In the genomic region with DNA sequence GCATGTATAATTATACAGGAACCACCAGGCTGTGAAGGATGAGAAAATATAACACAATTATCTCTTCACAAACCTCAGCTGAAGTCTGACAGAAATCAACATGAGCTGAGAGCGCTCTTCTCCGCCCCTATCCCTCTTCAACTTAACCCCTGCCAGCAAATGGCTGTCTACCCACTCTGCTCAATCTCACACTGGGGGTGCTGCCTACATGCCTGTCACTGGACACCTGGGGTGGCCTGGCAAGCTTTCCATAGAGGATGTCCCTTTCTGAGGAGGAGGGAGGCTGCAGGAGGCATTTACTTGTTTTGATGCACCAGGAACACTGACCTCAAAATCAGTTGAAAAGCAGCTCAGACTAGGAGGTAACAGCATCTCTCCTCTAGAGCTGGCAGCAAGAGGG, we compare ENCODE assay signal across 16 mouse cellular contexts.
DNase-seq lines count a peak whose midpoint lies in the region; ATAC-seq lines count a peak whose summit lies in the region.
"Had no signal": no experiment of that assay in that cellular context is flagged by ENCODE, and none has a peak within 500 bp of the region (broad histone marks: within the 10 kb centered on the region; RNA-seq: fewer than 3 reads in every experiment).

No protein-coding gene starts in this region.

- H3K27ac ChIP-seq in heart, embryonic 12.5 days (ENCODE audit: poor library complexity, severe bottlenecking), result no peak overlapping the region
- no peak overlapping the region for H3K27ac ChIP-seq in midbrain, embryonic 11.5 days (ENCODE audit: low read depth, low read length)
- no peak overlapping the region for H3K27ac ChIP-seq in midbrain, embryonic 10.5 days (replicated peaks)
- H3K27ac ChIP-seq in forebrain, embryonic 15.5 days (replicated peaks), result peak overlapping the region; percentile 38; the same call in 1 of the 2 replicates
- H3K27ac ChIP-seq in midbrain, embryonic 16.5 days (ENCODE audit: low read length), result no peak overlapping the region
- H3K27ac ChIP-seq: embryonic facial prominence, embryonic 10.5 days; kidney, embryonic 15.5 days; macrophage had no signal

- WGBS in heart, embryonic 12.5 days, result 64% methylated on average over 2 of the region's 2 CpGs
- 76% methylated on average over 2 of the region's 2 CpGs for WGBS in midbrain, embryonic 11.5 days
- WGBS in midbrain, embryonic 10.5 days, result 55% methylated on average over 2 of the region's 2 CpGs
- WGBS in forebrain, embryonic 15.5 days, result 54% methylated on average over 2 of the region's 2 CpGs
- 45% methylated on average over 2 of the region's 2 CpGs for WGBS in midbrain, embryonic 16.5 days

- no peaks in the 10 kb centered on the region for H3K9me3 ChIP-seq in heart, embryonic 12.5 days (replicated peaks)
- no peaks in the 10 kb centered on the region for H3K9me3 ChIP-seq in midbrain, embryonic 11.5 days (ENCODE audit: control insufficient read depth, low read length)
- H3K9me3 ChIP-seq in midbrain, embryonic 10.5 days (replicated peaks), result no peaks in the 10 kb centered on the region
- no peaks in the 10 kb centered on the region for H3K9me3 ChIP-seq in forebrain, embryonic 15.5 days
- no peaks in the 10 kb centered on the region for H3K9me3 ChIP-seq in midbrain, embryonic 16.5 days (replicated peaks; ENCODE audit: control insufficient read depth, low read length, poor library complexity, severe bottlenecking)
- H3K9me3 ChIP-seq: embryonic facial prominence, embryonic 10.5 days; kidney, embryonic 15.5 days had no signal

- no peak overlapping the region for H3K4me3 ChIP-seq in heart, embryonic 12.5 days
- H3K4me3 ChIP-seq in midbrain, embryonic 11.5 days (ENCODE audit: low read depth, low read length), result no peak overlapping the region
- H3K4me3 ChIP-seq in midbrain, embryonic 10.5 days, result no peak overlapping the region
- H3K4me3 ChIP-seq in forebrain, embryonic 15.5 days, result no peak overlapping the region
- H3K4me3 ChIP-seq in midbrain, embryonic 16.5 days (ENCODE audit: low read depth, low read length), result no peak overlapping the region
- H3K4me3 ChIP-seq: embryonic facial prominence, embryonic 10.5 days; kidney, embryonic 15.5 days had no signal

- H3K9ac ChIP-seq in heart, embryonic 12.5 days, result no peak overlapping the region
- H3K9ac ChIP-seq in midbrain, embryonic 11.5 days (ENCODE audit: low read length), result no peak overlapping the region
- 0 out of 2 replicates have a peak overlapping the region, but pooled peaks have one; percentile 21 for H3K9ac ChIP-seq in forebrain, embryonic 15.5 days (replicated peaks)
- no peak overlapping the region for H3K9ac ChIP-seq in midbrain, embryonic 16.5 days (ENCODE audit: low read depth, low read length)
- H3K9ac ChIP-seq: kidney, embryonic 15.5 days had no signal

- no peak for ATAC-seq in heart, embryonic 12.5 days (ENCODE audit: insufficient number of reproducible peaks, low FRiP score)
- no peak for ATAC-seq in midbrain, embryonic 11.5 days (ENCODE audit: low FRiP score)
- peak; percentile 72 for ATAC-seq in forebrain, embryonic 15.5 days (replicated peaks)
- peak; percentile 42; the same call in 1 of the 2 replicates for ATAC-seq in midbrain, embryonic 16.5 days
- ATAC-seq: intestine, embryonic 16.5 days had no signal

- H3K36me3 ChIP-seq in heart, embryonic 12.5 days, result no peaks in the 10 kb centered on the region
- no peaks in the 10 kb centered on the region for H3K36me3 ChIP-seq in midbrain, embryonic 11.5 days (ENCODE audit: control insufficient read depth, insufficient read depth, low read length)
- no peaks in the 10 kb centered on the region for H3K36me3 ChIP-seq in midbrain, embryonic 10.5 days
- H3K36me3 ChIP-seq in forebrain, embryonic 15.5 days, result no peaks in the 10 kb centered on the region
- no peaks in the 10 kb centered on the region for H3K36me3 ChIP-seq in midbrain, embryonic 16.5 days (ENCODE audit: control insufficient read depth, insufficient read depth, low read length)
- H3K36me3 ChIP-seq: embryonic facial prominence, embryonic 10.5 days; kidney, embryonic 15.5 days had no signal

- peak; percentile 57 for DNase-seq in heart, adult 11 months
- peak; percentile 77 for DNase-seq in midbrain, embryonic 11.5 days (ENCODE audit: low spot score, missing footprints)
- no peak for DNase-seq in midbrain, embryonic 10.5 days (ENCODE audit: low spot score)
- DNase-seq in lung, adult 18-20 months, result no peak
- DNase-seq: gastrocnemius, postnatal 25 days; layer of hippocampus, postnatal 36 days; lung, adult 2 months; thymus, postnatal 36 days had no signal

- H3K4me1 ChIP-seq in heart, embryonic 12.5 days (replicated peaks), result peaks cover 8% of the 10 kb centered on the region; the same call in 1 of the 2 replicates
- H3K4me1 ChIP-seq in midbrain, embryonic 11.5 days (ENCODE audit: control insufficient read depth, insufficient read depth, low read length), result no peaks in the 10 kb centered on the region
- no peaks in the 10 kb centered on the region for H3K4me1 ChIP-seq in midbrain, embryonic 10.5 days
- peaks cover 6% of the 10 kb centered on the region for H3K4me1 ChIP-seq in forebrain, embryonic 15.5 days
- peaks cover 3% of the 10 kb centered on the region; the same call in 1 of the 2 replicates for H3K4me1 ChIP-seq in midbrain, embryonic 16.5 days (ENCODE audit: control insufficient read depth, insufficient read depth, low read length)
- H3K4me1 ChIP-seq: kidney, embryonic 15.5 days had no signal

- H3K4me2 ChIP-seq in heart, embryonic 12.5 days, result no peak overlapping the region
- no peak overlapping the region for H3K4me2 ChIP-seq in midbrain, embryonic 11.5 days
- no peak overlapping the region for H3K4me2 ChIP-seq in forebrain, embryonic 15.5 days (replicated peaks)
- H3K4me2 ChIP-seq in midbrain, embryonic 16.5 days (ENCODE audit: low read length), result no peak overlapping the region
- H3K4me2 ChIP-seq: heart, embryonic 11.5 days; kidney, embryonic 15.5 days had no signal

- no peaks in the 10 kb centered on the region for H3K27me3 ChIP-seq in heart, embryonic 12.5 days (replicated peaks)
- H3K27me3 ChIP-seq in midbrain, embryonic 11.5 days (ENCODE audit: control insufficient read depth, insufficient read depth, low read length), result no peaks in the 10 kb centered on the region
- no peaks in the 10 kb centered on the region for H3K27me3 ChIP-seq in midbrain, embryonic 10.5 days (ENCODE audit: low read depth, poor library complexity, severe bottlenecking)
- H3K27me3 ChIP-seq in forebrain, embryonic 15.5 days, result no peaks in the 10 kb centered on the region
- H3K27me3 ChIP-seq in midbrain, embryonic 16.5 days (ENCODE audit: control insufficient read depth, insufficient read depth, low read depth, low read length), result no peaks in the 10 kb centered on the region
- H3K27me3 ChIP-seq: kidney, embryonic 15.5 days had no signal

Comparison
In these comparisons a context has a peak if more than half of its experiments do, and no peak if none do; other contexts are left out.
1. DNase-seq: peak in heart, adult 11 months (single experiment) and midbrain, embryonic 11.5 days (single experiment); none in midbrain, embryonic 10.5 days (single experiment) and lung, adult 18-20 months (0 of 2).
2. ATAC-seq: peak in forebrain, embryonic 15.5 days (single experiment) and midbrain, embryonic 16.5 days (single experiment); none in heart, embryonic 12.5 days (single experiment) and midbrain, embryonic 11.5 days (single experiment).